Mouse (Mus musculus): ENCODE results near the gene Tmem102.

Tmem102 gene

GRCm38 (mm10) chr11:69757303-69758089, 47.9 kb downstream of the Tmem102 start:
- no peak for ATAC-seq (ENCODE audit: low TSS enrichment)

GRCm38 (mm10) chr11:69754701-69755100, 50.7 kb downstream of the Tmem102 start:
- ATAC-seq (ENCODE audit: low TSS enrichment): no peak

- ATAC-seq (ENCODE audit: low TSS enrichment): no peak
Measured at GRCm38 (mm10) chr11:69754233-69754632, 51.2 kb downstream of the Tmem102 start.

Measured in frontal cortex, adult (tissue).